Mouse (Mus musculus): Measurements from ENCODE around the gene Ddx31. TPM values are rescaled to one million over a fixed set of nuclear protein-coding genes. Genes with fewer than 3 reads are reported as not detected.

Ddx31 gene
- 14.1 and 16.9 TPM in 2 replicates for polyA plus RNA-seq (2015; fragmentation: Nextera tagmentation; extraction: Ambion mirVana)

DNA sequence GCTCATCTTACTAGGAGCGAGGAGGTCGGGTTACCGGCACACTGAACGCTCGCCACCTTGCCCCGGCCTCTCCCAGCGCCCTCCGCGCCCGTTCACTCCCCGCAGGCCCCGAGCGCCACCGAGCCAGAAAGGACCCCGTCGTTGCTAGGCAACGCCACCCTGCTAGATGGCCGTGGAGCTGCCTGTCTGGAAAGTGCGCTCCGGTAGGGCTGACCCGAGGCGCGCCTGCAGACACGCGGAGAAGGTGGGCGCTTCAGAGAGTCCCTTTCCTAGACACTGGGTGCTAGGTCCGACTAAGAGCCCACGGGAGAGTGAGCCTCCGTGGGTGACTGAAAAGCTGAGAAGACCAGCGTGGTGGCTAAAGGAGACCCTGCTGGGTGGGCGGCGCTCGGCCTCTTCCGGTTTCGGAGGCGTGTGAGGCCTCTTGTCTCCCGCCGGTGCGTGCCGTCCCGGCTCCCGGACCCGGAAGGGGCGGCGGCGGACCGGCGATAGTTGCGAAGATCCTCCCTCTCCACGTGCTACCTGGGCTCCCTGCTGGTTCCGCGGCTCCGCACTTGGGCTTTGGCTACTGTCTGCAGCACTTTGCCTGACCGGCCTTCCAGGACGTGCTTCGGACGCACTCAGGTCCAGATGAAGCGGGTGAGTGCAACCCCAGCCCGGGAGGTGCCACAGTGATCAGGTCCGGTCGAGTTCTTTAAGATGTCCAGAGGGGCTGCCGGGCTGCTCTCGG is at the start of gene Ddx31, which contains the start of gene Gtf3c4:
Gene Ddx31, plus strand, starts transcription at position 185 of the 730 bp plus-strand sequence.
Gene Gtf3c4, minus strand, starts transcription at position 139 of the 730 bp plus-strand sequence.
- WGBS, result under 1% methylated on average over 63 of the region's 63 CpGs

DNA sequence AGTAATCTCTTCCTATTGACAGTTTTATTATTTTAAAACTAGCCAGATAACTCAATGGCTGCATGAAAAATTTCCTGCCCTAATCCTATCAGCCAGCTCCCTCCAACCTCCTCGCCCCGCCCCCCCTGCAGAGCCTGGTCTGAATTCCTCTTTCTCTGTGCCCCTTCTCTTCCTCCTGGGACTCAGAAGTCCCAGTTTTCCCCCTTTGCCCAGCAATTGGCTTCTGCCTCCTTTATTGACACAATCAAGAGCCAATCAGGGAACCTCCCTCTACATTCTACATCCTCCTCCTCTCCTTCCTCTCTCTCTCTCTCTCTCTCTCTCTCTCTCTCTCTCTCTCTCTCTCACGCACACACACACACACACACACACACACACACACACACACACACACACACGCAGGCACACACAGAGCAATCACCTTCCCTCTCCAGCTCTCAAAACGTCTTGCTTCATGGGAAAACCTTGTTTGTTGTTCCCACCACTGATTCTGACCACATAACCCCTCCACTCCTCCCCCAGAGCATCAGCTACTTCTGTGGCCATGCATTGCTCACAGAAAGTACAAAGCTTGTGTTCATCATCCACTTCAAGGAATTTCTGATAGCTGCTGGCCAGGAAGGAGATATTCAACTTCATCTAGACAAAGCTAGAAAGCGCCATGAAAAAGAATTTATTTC is 47.1 kb upstream of the Ddx31 start:
- H3K9ac ChIP-seq (replicated peaks), result no peak overlapping the region
- H3K4me2 ChIP-seq (replicated peaks), result peak overlapping the region; percentile 45
- no peaks in the 10 kb centered on the region for H3K27me3 ChIP-seq
- no peaks in the 10 kb centered on the region for H3K9me3 ChIP-seq
- H3K36me3 ChIP-seq, result no peaks in the 10 kb centered on the region
- H3K27ac ChIP-seq, result 0 out of 2 replicates have a peak overlapping the region, but pooled peaks have one; percentile 61
- peak; percentile 85 for ATAC-seq
- 0 out of 2 replicates have a peak overlapping the region, but pooled peaks have one; percentile 12 for H3K4me3 ChIP-seq (replicated peaks)
- H3K4me1 ChIP-seq (replicated peaks), result peaks cover 31% of the 10 kb centered on the region
- WGBS, result 20% methylated on average over 6 of the region's 6 CpGs

More for the DNA sequence above, at the start of gene Ddx31, which contains the start of gene Gtf3c4:
- Histone ChIP-seq H3K27me3 (no peaks in the 10 kb centered on the region), H3K9me3 (no peaks in the 10 kb centered on the region), H3K27ac (peak within 1 kb of the TSS; percentile 90), H3K36me3 (peaks cover 10% of the 10 kb centered on the region), H3K4me1 (replicated peaks) (peaks cover 53% of the 10 kb centered on the region), H3K9ac (replicated peaks) (peak within 1 kb of the TSS; percentile 95), H3K4me3 (replicated peaks) (peak within 1 kb of the TSS; percentile 99), H3K4me2 (replicated peaks) (peak within 1 kb of the TSS; percentile 99)
- ATAC-seq, result peak; percentile 95

DNA sequence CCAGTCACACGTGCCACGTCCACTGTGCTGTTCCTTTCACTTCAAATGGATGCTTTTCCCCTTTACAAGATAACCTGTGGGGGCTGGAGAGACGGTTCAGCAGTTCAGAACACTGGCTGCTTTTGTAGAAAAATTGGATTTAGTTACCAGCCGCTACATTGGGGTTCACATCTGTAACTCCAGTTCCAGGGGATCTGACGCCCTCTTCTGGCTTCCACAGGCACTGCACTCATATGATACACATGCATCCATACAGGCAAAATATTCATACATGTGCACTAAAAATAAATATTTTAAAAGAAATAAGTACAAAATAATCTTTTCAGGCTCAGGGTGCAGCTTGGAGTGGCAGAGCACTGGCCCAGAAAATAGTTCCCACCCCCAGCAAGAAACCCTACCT is 45.6 kb upstream of the Ddx31 start:
- Histone ChIP-seq H3K4me3 (replicated peaks) (no peak overlapping the region), H3K4me1 (replicated peaks) (peaks cover 40% of the 10 kb centered on the region), H3K27ac (no peak overlapping the region), H3K9me3 (no peaks in the 10 kb centered on the region), H3K36me3 (no peaks in the 10 kb centered on the region), H3K27me3 (no peaks in the 10 kb centered on the region), H3K9ac (replicated peaks) (no peak overlapping the region), H3K4me2 (replicated peaks) (no peak overlapping the region)
- ATAC-seq, result no peak
- WGBS, result 77% methylated on average over 5 of the region's 5 CpGs

DNA sequence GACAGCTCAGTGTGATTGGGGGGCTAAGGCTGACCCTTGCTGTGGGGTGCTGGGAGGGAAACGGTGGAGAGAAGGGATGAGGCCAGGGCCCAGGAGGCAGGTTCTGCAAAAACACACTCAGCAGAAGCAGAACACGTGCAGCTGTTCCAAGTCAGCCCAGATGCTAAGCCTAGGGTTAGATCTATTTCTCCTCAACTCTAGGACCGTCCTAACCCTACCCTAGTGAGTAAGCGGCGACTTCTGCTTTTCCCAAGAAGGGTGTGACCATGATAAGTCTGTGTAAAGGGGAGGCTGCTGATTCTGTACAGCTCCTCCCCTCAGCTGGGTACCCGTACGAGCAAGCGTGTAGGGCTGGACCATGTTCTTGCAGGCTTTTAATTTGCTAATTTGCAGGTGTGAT is 43.9 kb upstream of the Ddx31 start:
- Histone ChIP-seq H3K36me3 (no peaks in the 10 kb centered on the region), H3K9me3 (no peaks in the 10 kb centered on the region), H3K27ac (peak overlapping the region; percentile 80; the same call in 1 of the 2 replicates), H3K4me3 (replicated peaks) (no peak overlapping the region), H3K4me2 (replicated peaks) (no peak overlapping the region), H3K9ac (replicated peaks) (no peak overlapping the region), H3K27me3 (peaks cover 3% of the 10 kb centered on the region), H3K4me1 (replicated peaks) (peaks cover 40% of the 10 kb centered on the region)
- WGBS, result 76% methylated on average over 8 of the region's 8 CpGs
- no peak for ATAC-seq

DNA sequence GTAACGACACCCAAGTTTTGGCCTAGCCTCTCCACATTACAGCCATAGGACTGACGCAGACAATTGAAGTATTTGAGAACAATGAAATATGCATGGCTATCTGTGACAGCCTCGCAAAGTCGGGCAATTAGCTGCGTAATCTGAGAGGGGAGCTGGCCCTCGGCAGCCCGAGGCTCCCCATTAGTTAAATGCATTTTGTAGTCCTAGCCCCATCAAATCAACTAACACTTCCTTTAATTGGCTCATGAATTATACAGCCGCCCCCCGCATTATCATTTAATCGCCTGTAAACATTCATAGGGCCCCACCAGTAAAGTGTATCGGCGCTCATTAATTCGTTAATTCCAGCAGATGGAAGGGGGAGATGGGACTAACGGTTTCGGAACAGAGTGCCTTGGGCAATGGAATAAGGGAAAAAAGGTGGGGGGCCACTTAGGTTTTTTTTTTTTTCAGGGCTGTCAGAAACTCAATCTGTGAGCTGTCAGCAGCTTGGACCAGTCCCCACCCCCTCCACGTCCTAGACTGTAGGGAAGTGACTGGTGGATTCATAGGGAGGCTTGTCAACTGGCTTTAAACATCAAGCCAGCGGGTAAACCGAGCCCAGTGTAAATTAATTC is 42.6 kb upstream of the Ddx31 start:
- 23% methylated on average over 18 of the region's 18 CpGs for WGBS
- ATAC-seq, result peak; percentile 89
- Histone ChIP-seq H3K4me1 (replicated peaks) (peaks cover 40% of the 10 kb centered on the region), H3K36me3 (no peaks in the 10 kb centered on the region), H3K27ac (peak overlapping the region; percentile 80), H3K27me3 (peaks cover 3% of the 10 kb centered on the region), H3K9me3 (no peaks in the 10 kb centered on the region), H3K4me3 (replicated peaks) (no peak overlapping the region), H3K9ac (replicated peaks) (no peak overlapping the region), H3K4me2 (replicated peaks) (peak overlapping the region; percentile 29)

DNA sequence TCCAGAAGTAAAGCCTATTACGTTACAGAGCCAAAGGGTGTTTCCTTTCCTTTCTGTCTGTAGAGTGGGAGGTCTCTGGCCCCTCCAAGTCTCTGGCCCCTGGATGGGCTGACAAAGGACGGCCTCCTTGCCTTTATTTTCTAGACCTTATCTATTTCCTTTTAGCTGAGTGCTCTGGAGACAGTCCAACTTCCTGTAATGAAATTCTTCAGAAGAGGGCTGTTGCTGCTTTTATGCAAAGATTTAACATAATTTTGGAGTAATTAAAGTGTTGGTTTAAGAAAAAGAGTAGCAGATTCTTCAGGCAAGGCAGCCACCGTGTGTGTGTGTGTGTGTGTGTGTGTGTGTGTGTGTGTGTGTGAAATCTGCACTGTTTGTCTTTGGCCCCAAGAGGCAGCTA is 41.8 kb upstream of the Ddx31 start:
- ATAC-seq, result no peak
- no peaks in the 10 kb centered on the region for H3K36me3 ChIP-seq
- WGBS, result 27% methylated on average over 3 of the region's 3 CpGs
- H3K27me3 ChIP-seq, result peaks cover 3% of the 10 kb centered on the region
- H3K27ac ChIP-seq, result peak overlapping the region; percentile 80
- no peak overlapping the region for H3K4me3 ChIP-seq (replicated peaks)
- H3K9me3 ChIP-seq, result no peaks in the 10 kb centered on the region
- H3K4me2 ChIP-seq (replicated peaks), result no peak overlapping the region
- peaks cover 33% of the 10 kb centered on the region for H3K4me1 ChIP-seq (replicated peaks)
- no peak overlapping the region for H3K9ac ChIP-seq (replicated peaks)

DNA sequence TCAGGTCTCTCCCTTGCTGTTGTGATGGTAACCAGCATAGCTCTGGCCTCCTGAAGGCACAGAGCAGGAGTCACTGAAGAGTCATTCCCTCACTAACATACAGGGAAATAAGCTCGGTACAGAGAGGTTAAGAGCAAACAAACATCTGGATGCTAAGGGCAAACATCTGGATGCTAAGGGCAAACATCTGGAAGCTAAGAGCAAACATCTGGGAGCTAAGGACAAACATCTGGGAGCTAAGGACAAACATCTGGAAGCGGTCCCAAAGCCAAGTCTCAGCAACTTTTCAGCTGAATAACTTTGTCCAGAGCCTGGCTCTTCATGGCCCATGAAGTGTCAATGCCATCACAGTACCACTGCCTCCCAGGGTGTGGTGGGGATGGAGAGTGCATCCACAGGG is 40.6 kb upstream of the Ddx31 start:
- WGBS, result 65% methylated on average over 2 of the region's 2 CpGs
- no peaks in the 10 kb centered on the region for H3K9me3 ChIP-seq
- H3K4me1 ChIP-seq (replicated peaks), result peaks cover 33% of the 10 kb centered on the region
- no peak for ATAC-seq
- H3K9ac ChIP-seq (replicated peaks), result no peak overlapping the region
- H3K4me3 ChIP-seq (replicated peaks), result no peak overlapping the region
- no peaks in the 10 kb centered on the region for H3K36me3 ChIP-seq
- no peak overlapping the region for H3K27ac ChIP-seq
- H3K4me2 ChIP-seq (replicated peaks), result no peak overlapping the region
- peaks cover 3% of the 10 kb centered on the region for H3K27me3 ChIP-seq

DNA sequence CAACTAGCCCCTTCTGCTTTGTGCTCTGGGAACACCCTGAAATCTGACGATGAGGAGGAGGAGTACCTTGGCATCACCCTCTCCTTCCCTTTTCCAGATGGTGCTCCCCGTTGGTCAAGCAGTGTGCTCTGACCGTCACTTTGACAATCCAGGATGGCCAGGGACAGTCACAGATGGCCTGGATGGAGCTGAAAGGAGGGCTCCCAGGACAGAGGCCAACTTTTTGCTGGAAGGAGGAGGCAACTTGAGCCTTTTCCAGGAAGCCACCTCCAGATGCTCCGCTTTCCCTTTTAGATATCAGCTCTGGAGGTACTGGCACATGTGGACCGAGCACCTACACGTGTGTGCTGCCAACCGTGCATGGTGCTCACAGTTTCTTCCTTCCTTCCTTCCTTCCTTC is 36.8 kb upstream of the Ddx31 start:
- Histone ChIP-seq H3K27ac (no peak overlapping the region), H3K36me3 (no peaks in the 10 kb centered on the region), H3K9ac (replicated peaks) (no peak overlapping the region), H3K27me3 (peaks cover 3% of the 10 kb centered on the region), H3K9me3 (no peaks in the 10 kb centered on the region), H3K4me3 (replicated peaks) (no peak overlapping the region), H3K4me1 (replicated peaks) (peaks cover 10% of the 10 kb centered on the region), H3K4me2 (replicated peaks) (no peak overlapping the region)
- ATAC-seq, result no peak
- 92% methylated on average over 7 of the region's 7 CpGs for WGBS

DNA sequence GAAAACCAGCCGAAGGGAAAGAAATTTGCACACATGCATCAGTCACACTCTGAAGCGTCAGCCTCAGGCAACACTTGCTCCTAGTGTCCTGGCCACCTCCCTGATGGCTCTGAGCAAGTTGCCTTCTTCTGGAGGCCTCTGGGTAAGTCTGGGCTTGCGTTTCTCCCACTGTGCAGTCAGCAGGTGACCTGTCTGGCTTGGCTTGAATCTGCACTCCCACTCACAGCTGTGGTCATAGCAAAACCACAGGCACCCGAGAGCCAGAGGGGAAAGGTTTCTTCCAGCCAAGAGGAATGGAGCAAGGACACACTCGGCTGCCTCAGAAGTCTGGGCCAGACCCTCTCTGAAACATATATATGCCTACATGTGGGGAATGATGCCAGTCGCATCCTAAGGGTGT is 31.4 kb upstream of the Ddx31 start:
- WGBS, result 76% methylated on average over 6 of the region's 6 CpGs
- H3K27me3 ChIP-seq, result no peaks in the 10 kb centered on the region
- ATAC-seq, result no peak

DNA sequence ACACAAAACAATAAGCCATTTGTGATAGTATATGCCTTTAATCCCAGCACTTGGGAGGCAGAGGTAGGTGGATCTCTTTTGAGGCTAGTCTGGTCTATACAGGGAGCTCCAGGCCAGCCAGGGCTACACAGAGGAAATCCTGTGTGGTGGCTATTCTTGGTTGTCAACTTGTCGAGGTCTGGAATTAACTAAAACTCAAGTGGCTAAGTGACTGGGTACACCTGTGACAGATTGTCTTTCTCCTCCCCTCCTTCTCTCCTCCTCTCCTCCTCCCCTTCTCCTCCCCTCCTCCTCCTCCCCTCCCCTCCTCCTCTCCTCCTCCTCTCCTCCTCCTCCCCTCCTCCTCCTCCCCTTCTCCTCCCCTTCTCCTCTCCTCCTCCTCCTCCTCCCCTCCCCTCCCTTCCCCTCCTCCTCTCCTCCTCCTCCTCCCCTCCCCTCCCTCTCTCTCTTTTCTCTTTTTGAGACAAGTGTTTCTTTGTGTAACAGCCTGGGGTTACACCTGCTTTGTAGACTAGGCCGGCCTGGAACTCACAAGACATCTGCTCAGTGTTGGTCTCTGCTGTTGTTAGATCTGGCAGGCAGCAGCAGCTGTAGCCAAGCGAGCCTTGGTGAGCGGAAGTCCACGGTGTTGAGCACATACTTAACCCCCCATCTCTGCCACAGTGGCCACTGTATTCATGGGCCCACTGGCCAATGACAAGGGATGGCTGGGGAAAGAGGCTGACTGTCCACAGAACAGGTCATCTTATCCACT is 29.8 kb upstream of the Ddx31 start:
- Histone ChIP-seq H3K36me3 (no peaks in the 10 kb centered on the region), H3K9ac (replicated peaks) (no peak overlapping the region), H3K27me3 (no peaks in the 10 kb centered on the region), H3K4me3 (replicated peaks) (no peak overlapping the region), H3K9me3 (no peaks in the 10 kb centered on the region), H3K4me1 (replicated peaks) (no peaks in the 10 kb centered on the region), H3K27ac (no peak overlapping the region), H3K4me2 (replicated peaks) (no peak overlapping the region)
- 34% methylated on average over 5 of the region's 5 CpGs for WGBS
- ATAC-seq, result no peak

More for the DNA sequence above, 31.4 kb upstream of the Ddx31 start:
- H3K9me3 ChIP-seq, result no peaks in the 10 kb centered on the region
- no peak overlapping the region for H3K4me3 ChIP-seq (replicated peaks)
- H3K36me3 ChIP-seq, result no peaks in the 10 kb centered on the region
- H3K4me2 ChIP-seq (replicated peaks), result no peak overlapping the region
- H3K9ac ChIP-seq (replicated peaks), result no peak overlapping the region
- no peak overlapping the region for H3K27ac ChIP-seq
- no peaks in the 10 kb centered on the region for H3K4me1 ChIP-seq (replicated peaks)

DNA sequence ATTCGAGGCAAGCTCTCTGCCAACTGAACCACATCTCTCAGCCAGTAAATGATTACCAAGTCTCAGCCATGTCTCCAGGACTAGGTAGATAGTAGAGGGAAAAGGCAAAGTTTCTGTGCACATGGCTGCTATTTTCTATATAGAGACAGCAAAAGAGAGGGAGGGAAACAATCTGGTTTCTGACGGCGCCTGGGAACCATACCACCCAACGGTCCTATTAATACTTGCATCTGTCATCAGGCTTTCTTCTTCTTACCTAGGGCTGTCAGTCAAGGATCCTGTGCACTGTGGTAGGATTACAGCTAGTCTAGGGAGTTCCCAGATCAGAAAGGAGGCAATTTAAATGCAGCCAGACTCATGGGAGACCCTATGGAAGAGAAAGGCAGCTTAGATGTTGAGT is 21.3 kb upstream of the Ddx31 start:
- Histone ChIP-seq H3K27me3 (no peaks in the 10 kb centered on the region), H3K4me3 (replicated peaks) (no peak overlapping the region), H3K9ac (replicated peaks) (no peak overlapping the region), H3K4me2 (replicated peaks) (no peak overlapping the region), H3K27ac (no peak overlapping the region), H3K4me1 (replicated peaks) (no peaks in the 10 kb centered on the region), H3K9me3 (no peaks in the 10 kb centered on the region), H3K36me3 (peaks cover 14% of the 10 kb centered on the region)
- WGBS, result 86% methylated on average over 4 of the region's 4 CpGs
- no peak for ATAC-seq

Measured in midbrain, embryonic 13.5 days (tissue).